Mouse (Mus musculus) forebrain, embryonic 14.5 days (tissue): ENCODE measurements around the gene Tsc22d1. TPM values are rescaled to one million over a fixed set of nuclear protein-coding genes. Genes with fewer than 3 reads are reported as not detected.
A peak's percentile ranks its signal among the peaks of the same experiment; 100 is the strongest.

ENCODE experiments used
- ATAC-seq: fragments of 200-750 bp; cut with Nextera tagmentation; 2 replicates; pipeline ENCODE4 v1.8.0; 2017; ENCODE audit warnings: mild to moderate bottlenecking, moderate library complexity
- DNase-seq: peaks from one replicate; pipeline ENCODE4 v3.0.0-alpha.2; 2015; ENCODE audit warnings: low spot score
- H3K27ac ChIP-seq: fragments of 300-500 bp; sonication (generic); 2 replicates; pipeline ENCODE4 v1.5.1; 2014; ENCODE audit warnings: low read depth, mild to moderate bottlenecking, control low read depth, low read length, moderate library complexity
- H3K27me3 ChIP-seq: fragments of 300-500 bp; sonication (generic); replicated peaks from 2 replicates; pipeline ENCODE4 v1.6.1; 2014; ENCODE audit warnings: low read length, control low read depth, mixed read lengths; ENCODE audit not compliant: control insufficient read depth, insufficient read depth
- H3K36me3 ChIP-seq: fragments of 300-500 bp; sonication (generic); 2 replicates; pipeline ENCODE4 v1.6.1; 2014; ENCODE audit warnings: low read length, control low read depth; ENCODE audit not compliant: control insufficient read depth, insufficient read depth
- H3K4me1 ChIP-seq: fragments of 300-500 bp; sonication (generic); 2 replicates; pipeline ENCODE4 v1.6.1; 2014; ENCODE audit warnings: antibody characterized with exemption, low read length, control low read depth; ENCODE audit not compliant: control insufficient read depth, insufficient read depth
- H3K4me2 ChIP-seq: fragments of 300-500 bp; sonication (generic); 2 replicates; pipeline ENCODE4 v1.6.1; 2014; ENCODE audit warnings: mild to moderate bottlenecking, control low read depth, low read length
- H3K4me3 ChIP-seq: fragments of 300-500 bp; sonication (generic); 2 replicates; pipeline ENCODE4 v1.5.1; 2014; ENCODE audit warnings: low read depth, low read length, control low read depth
- H3K9ac ChIP-seq: fragments of 300-500 bp; sonication (generic); 2 replicates; pipeline ENCODE4 v1.6.1; 2014; ENCODE audit warnings: mild to moderate bottlenecking, low read length, control low read depth, moderate library complexity
- H3K9me3 ChIP-seq: fragments of 300-500 bp; sonication (generic); replicated peaks from 2 replicates; pipeline ENCODE4 v1.6.1; 2016; ENCODE audit warnings: low read length, control low read depth, mixed read lengths; ENCODE audit not compliant: control insufficient read depth
- WGBS: fragments of 180-500 bp; shearing (Covaris S2); extraction: QIAGEN DNeasy Blood & Tissue Kit; methylation state at CpG from one replicate; pipeline ENCODE4 v1.1.7; 2014; 5-methylcytosine and 5-hydroxymethylcytosine counted together
- polyA plus RNA-seq: library from polyadenylated mRNA; unstranded; fragments of >200 nt; fragmentation: Nextera tagmentation; extraction: Ambion mirVana; gene quantifications from 2 replicates; pipeline ENCODE4 v1.2.1, GENCODE M21; 2014

Gene Tsc22d1
- polyA plus RNA-seq, 1 experiment from 2014 or later, result 854 TPM

GRCm38 (mm10) chr14:76480507-76480906 lies 65.7 kb downstream of the Tsc22d1 start:
- Histone ChIP-seq H3K4me1 (no peaks in the 10 kb centered on the region), H3K9me3 (no peaks in the 10 kb centered on the region), H3K4me2 (no peak overlapping the region), H3K27me3 (no peaks in the 10 kb centered on the region), H3K4me3 (no peak overlapping the region), H3K9ac (no peak overlapping the region), H3K36me3 (no peaks in the 10 kb centered on the region), H3K27ac (no peak overlapping the region)
- no peak for ATAC-seq
- no peak for DNase-seq
- 94% methylated on average over 11 of the region's 11 CpGs for WGBS

GRCm38 (mm10) chr14:76483701-76484100 lies 68.9 kb downstream of the Tsc22d1 start:
- no peaks in the 10 kb centered on the region for H3K9me3 ChIP-seq
- no peak for ATAC-seq
- no peak overlapping the region for H3K27ac ChIP-seq
- no peaks in the 10 kb centered on the region for H3K4me1 ChIP-seq
- DNase-seq, result no peak
- no peak overlapping the region for H3K4me3 ChIP-seq
- no peak overlapping the region for H3K9ac ChIP-seq
- H3K36me3 ChIP-seq, result no peaks in the 10 kb centered on the region
- 100% methylated on average over 1 of the region's 1 CpGs for WGBS
- no peak overlapping the region for H3K4me2 ChIP-seq
- H3K27me3 ChIP-seq, result no peaks in the 10 kb centered on the region

GRCm38 (mm10) chr14:76487609-76488008 lies 72.8 kb downstream of the Tsc22d1 start:
- no peaks in the 10 kb centered on the region for H3K9me3 ChIP-seq
- H3K27ac ChIP-seq, result no peak overlapping the region
- ATAC-seq, result no peak
- H3K4me2 ChIP-seq, result no peak overlapping the region
- H3K4me1 ChIP-seq, result no peaks in the 10 kb centered on the region
- no peak overlapping the region for H3K4me3 ChIP-seq
- DNase-seq, result no peak
- H3K9ac ChIP-seq, result no peak overlapping the region
- WGBS, result 89% methylated on average over 16 of the region's 16 CpGs
- H3K27me3 ChIP-seq, result no peaks in the 10 kb centered on the region
- H3K36me3 ChIP-seq, result no peaks in the 10 kb centered on the region

- H3K9ac ChIP-seq, result no peak overlapping the region
- no peak overlapping the region for H3K4me3 ChIP-seq
- H3K4me1 ChIP-seq, result no peaks in the 10 kb centered on the region
- no peaks in the 10 kb centered on the region for H3K27me3 ChIP-seq
- no peaks in the 10 kb centered on the region for H3K9me3 ChIP-seq
- 81% methylated on average over 18 of the region's 18 CpGs for WGBS
- ATAC-seq (peak; percentile 47; the same call in 1 of the 2 replicates), DNase-seq (no peak)
- H3K27ac ChIP-seq, result peak overlapping the region; percentile 6; the same call in 1 of the 2 replicates
- no peak overlapping the region for H3K4me2 ChIP-seq
- peaks cover under 1% of the 10 kb centered on the region; the same call in 1 of the 2 replicates for H3K36me3 ChIP-seq
These were observed 73.6 kb downstream of the Tsc22d1 start for GRCm38 (mm10) chr14:76488101-76489044.

- ATAC-seq (peak; percentile 87), DNase-seq (peak; percentile 84)
- H3K27me3 ChIP-seq, result no peaks in the 10 kb centered on the region
- WGBS, result 36% methylated on average over 2 of the region's 2 CpGs
- H3K4me3 ChIP-seq, result no peak overlapping the region
- no peak overlapping the region for H3K9ac ChIP-seq
- peaks cover 8% of the 10 kb centered on the region for H3K36me3 ChIP-seq
- H3K4me2 ChIP-seq, result no peak overlapping the region
- no peaks in the 10 kb centered on the region for H3K4me1 ChIP-seq
- peak overlapping the region; percentile 6; the same call in 1 of the 2 replicates for H3K27ac ChIP-seq
- no peaks in the 10 kb centered on the region for H3K9me3 ChIP-seq
These were observed 74.4 kb downstream of the Tsc22d1 start for GRCm38 (mm10) chr14:76489128-76489527.

GRCm38 (mm10) chr14:76495022-76495421 lies 80.3 kb downstream of the Tsc22d1 start:
- no peak overlapping the region for H3K4me2 ChIP-seq
- peaks cover 10% of the 10 kb centered on the region for H3K36me3 ChIP-seq
- WGBS, result 70% methylated on average over 5 of the region's 5 CpGs
- H3K9ac ChIP-seq, result no peak overlapping the region
- no peaks in the 10 kb centered on the region for H3K27me3 ChIP-seq
- H3K27ac ChIP-seq, result no peak overlapping the region
- no peak overlapping the region for H3K4me3 ChIP-seq
- no peaks in the 10 kb centered on the region for H3K9me3 ChIP-seq
- no peak for DNase-seq
- ATAC-seq, result no peak
- peaks cover 5% of the 10 kb centered on the region; the same call in 1 of the 2 replicates for H3K4me1 ChIP-seq

- Histone ChIP-seq H3K4me1 (peaks cover 5% of the 10 kb centered on the region; the same call in 1 of the 2 replicates), H3K4me2 (no peak overlapping the region), H3K9me3 (no peaks in the 10 kb centered on the region), H3K4me3 (no peak overlapping the region), H3K27me3 (no peaks in the 10 kb centered on the region), H3K27ac (no peak overlapping the region), H3K36me3 (peaks cover 10% of the 10 kb centered on the region), H3K9ac (no peak overlapping the region)
- ATAC-seq (peak; percentile 40; the same call in 1 of the 2 replicates), DNase-seq (peak; percentile 55)
- WGBS, result 17% methylated on average over 9 of the region's 9 CpGs
These were observed 82.4 kb downstream of the Tsc22d1 start for GRCm38 (mm10) chr14:76497187-76497586.

- 61% methylated on average over 7 of the region's 7 CpGs for WGBS
- H3K9me3 ChIP-seq, result no peaks in the 10 kb centered on the region
- H3K4me3 ChIP-seq, result no peak overlapping the region
- H3K4me1 ChIP-seq, result peaks cover 5% of the 10 kb centered on the region; the same call in 1 of the 2 replicates
- no peak for ATAC-seq
- peaks cover 10% of the 10 kb centered on the region for H3K36me3 ChIP-seq
- no peak overlapping the region for H3K4me2 ChIP-seq
- H3K27me3 ChIP-seq, result no peaks in the 10 kb centered on the region
- no peak overlapping the region for H3K27ac ChIP-seq
- DNase-seq, result no peak
- H3K9ac ChIP-seq, result no peak overlapping the region
These were observed 83.4 kb downstream of the Tsc22d1 start for GRCm38 (mm10) chr14:76498210-76498609.

- Histone ChIP-seq H3K27me3 (no peaks in the 10 kb centered on the region), H3K4me1 (peaks cover 5% of the 10 kb centered on the region; the same call in 1 of the 2 replicates), H3K36me3 (no peaks in the 10 kb centered on the region), H3K4me3 (no peak overlapping the region), H3K9ac (no peak overlapping the region), H3K9me3 (no peaks in the 10 kb centered on the region), H3K27ac (no peak overlapping the region), H3K4me2 (no peak overlapping the region)
- DNase-seq, result no peak
- no peak for ATAC-seq
- WGBS, result 89% methylated on average over 6 of the region's 6 CpGs
These were observed 84.7 kb downstream of the Tsc22d1 start for GRCm38 (mm10) chr14:76499492-76499891.
